Mouse (Mus musculus): ENCODE data around the gene Best1. TPM values are rescaled to one million over a fixed set of nuclear protein-coding genes. Genes with fewer than 3 reads are reported as not detected.

Best1 gene
- total RNA-seq, 2 experiments from 2014 or later = 1.2 to 1.5 TPM

DNA sequence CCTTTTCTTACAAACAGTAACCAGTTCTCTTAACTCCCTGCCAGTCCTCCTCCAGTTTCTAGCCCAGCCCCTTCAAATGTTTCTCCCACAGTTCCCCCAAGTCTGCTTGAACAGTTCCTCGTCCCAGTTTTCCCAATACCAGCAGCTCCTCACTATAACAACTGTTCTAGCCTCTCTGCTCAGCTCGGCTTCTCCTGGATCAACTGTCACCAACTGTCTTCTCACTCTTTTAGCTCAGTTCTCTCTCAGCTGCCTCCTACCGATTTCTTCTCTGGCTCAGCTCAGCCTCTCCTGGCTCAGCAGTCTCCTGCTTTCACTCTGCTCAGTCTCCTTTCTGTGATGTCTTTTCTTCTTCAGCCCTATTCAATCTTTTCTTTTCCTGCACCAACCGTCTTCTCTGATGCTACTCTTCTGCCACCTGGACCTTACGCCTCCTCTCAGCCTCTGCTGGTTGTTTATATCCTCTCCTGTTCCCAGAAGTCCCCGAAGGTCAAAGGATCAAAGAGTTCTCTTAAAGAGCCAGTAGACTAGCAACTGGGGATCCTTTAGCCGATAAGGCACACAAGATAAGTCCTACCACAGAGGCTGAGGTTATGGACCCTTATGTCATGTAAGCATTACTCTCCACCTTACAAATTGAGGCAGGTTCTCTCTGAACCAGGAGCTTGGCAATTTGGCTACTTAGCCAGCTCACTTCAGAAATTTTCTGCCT lies 37.1 kb downstream of the Best1 start:
- peak overlapping the region; percentile 80 for H3K27ac ChIP-seq
- TF ChIP-seq CTCF (conservative IDR thresholded peaks at IDR 0.05) = no peak
- H3K4me3 ChIP-seq = peak overlapping the region; percentile 17; the same call in 1 of the 2 replicates

DNA sequence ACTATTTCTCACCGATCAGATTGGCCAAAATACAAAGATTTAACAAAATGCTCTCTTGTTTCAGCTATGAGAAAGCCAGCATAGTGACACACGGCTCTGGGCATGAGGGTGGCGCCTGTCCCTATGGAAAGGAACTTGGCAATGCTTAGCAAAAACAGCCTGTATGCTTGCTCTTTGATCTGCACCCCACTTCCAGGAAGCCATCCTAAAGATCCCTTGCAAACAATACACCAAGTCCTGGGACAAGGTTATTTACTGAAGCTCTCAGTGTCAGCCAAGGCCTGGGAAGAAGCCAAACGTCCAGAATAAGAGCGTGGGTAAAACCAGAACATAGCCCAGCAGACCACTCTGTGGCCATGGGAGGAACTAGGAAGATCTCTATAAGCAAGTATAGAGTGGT lies 40.7 kb downstream of the Best1 start:
- Histone ChIP-seq H3K4me3 (no peak overlapping the region), H3K27ac (peak overlapping the region; percentile 14; the same call in 1 of the 2 replicates)
- no peak for DNase-seq (ENCODE audit: low spot score in 2 of 2)
- TF ChIP-seq CTCF (conservative IDR thresholded peaks at IDR 0.05) = no peak

More for the DNA sequence above, 37.1 kb downstream of the Best1 start:
- no peak for DNase-seq (ENCODE audit: low spot score in 2 of 2)

DNA sequence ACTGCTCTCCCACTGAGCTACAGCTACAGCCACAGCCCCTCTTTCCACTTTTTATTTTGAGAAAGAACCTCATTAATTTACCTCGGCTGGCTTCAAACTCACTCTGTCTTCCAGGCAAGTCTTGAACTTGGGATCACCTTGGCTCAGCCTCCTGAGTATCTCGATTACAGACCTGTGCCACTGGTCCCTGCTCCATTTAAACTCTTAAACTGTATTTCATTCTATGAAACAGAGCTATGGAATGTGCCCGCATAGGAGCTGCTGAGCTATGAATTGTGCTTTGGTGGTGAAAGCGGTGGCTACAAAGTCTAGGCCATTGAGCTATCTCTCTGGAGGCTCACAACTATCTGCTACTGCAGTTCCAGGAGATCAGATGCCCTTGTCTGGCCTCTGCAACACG lies 43.5 kb downstream of the Best1 start:
- TF ChIP-seq CTCF (conservative IDR thresholded peaks at IDR 0.05) = no peak
- H3K27ac ChIP-seq = peak overlapping the region; percentile 98; the same call in 1 of the 2 replicates
- no peak overlapping the region for H3K4me3 ChIP-seq
- DNase-seq (ENCODE audit: low spot score in 2 of 2) = no peak

DNA sequence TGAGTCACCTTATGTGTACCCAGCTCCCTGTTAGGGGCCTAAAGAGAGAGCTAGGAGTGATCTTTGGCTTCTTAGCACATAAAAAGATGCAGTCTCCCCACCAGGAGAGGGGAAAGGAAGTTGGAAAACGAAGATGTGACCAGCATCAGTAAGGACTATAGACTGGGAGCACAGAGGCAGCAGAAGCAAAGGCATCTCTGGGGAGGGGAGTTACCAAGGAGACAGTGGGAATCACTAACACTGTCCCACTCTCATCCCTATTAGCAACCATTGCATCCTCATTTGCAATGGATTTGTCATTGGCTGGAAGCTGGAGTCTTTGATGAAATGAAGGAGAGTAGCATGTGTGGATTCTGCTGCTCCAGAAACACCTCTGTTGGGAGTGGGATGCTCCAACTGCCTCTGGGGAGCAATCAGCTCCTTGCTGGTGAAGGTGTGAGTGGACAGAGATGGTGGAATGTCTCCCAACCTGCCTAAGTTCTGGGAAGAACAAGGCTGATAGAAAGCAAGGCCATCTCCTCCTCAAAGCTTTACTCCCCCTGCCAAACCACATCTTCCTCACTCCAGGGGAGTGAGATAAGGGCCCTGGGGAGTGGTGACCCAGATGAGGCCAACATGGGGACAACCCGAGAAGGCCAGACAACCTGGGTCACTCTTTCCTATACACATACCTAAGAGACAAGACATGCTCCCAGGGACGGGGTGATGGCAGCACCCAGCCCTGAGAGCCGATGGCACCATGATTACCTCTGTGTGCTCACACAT lies 44.6 kb downstream of the Best1 start:
- Histone ChIP-seq H3K27ac (peak overlapping the region; percentile 98), H3K4me3 (no peak overlapping the region)
- DNase-seq (ENCODE audit: low spot score in 2 of 2) = no peak
- no peak for TF ChIP-seq CTCF (conservative IDR thresholded peaks at IDR 0.05)

DNA sequence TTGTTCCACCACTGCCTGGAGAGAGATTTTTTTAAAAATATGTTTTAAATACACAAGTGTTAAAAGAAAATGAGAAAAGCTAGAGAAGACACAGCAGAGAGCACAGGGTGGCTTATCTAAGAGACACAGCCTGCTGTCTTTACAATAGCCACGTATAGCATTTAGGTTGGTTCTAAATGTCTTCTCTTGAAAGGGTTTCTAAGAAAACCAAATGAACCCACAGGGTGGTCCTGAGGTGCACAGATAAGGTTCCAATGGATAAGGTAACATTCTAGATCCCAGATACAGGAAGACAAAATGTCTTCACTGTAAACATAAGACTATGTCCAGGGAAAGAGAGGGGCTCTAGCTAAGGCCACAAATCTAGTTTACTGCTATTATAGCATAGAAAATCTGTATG lies 46.0 kb downstream of the Best1 start:
- Histone ChIP-seq H3K27ac (peak overlapping the region; percentile 98), H3K4me3 (no peak overlapping the region)
- DNase-seq (ENCODE audit: low spot score in 2 of 2) = no peak
- TF ChIP-seq CTCF (conservative IDR thresholded peaks at IDR 0.05) = no peak

DNA sequence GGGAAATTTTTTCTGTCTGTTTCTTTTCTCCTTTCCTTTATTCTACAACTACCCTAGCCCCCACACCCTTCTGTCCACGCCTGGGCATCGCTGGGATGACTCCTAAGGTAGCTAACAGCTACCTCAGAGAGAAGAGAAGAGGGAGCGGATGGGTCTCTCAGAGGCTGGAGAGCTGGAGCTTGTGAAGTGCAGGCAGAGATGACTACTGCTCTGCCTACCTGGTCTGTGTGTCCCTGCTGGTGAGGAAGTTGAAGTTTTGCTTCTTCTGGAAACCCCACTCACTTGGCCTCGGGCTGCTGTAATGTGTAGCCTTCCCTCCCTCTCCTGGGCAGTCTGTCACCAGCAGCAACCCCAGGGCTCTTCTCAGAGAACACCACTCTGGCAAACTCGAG lies 46.6 kb downstream of the Best1 start:
- peak overlapping the region; percentile 98 for H3K27ac ChIP-seq

DNA sequence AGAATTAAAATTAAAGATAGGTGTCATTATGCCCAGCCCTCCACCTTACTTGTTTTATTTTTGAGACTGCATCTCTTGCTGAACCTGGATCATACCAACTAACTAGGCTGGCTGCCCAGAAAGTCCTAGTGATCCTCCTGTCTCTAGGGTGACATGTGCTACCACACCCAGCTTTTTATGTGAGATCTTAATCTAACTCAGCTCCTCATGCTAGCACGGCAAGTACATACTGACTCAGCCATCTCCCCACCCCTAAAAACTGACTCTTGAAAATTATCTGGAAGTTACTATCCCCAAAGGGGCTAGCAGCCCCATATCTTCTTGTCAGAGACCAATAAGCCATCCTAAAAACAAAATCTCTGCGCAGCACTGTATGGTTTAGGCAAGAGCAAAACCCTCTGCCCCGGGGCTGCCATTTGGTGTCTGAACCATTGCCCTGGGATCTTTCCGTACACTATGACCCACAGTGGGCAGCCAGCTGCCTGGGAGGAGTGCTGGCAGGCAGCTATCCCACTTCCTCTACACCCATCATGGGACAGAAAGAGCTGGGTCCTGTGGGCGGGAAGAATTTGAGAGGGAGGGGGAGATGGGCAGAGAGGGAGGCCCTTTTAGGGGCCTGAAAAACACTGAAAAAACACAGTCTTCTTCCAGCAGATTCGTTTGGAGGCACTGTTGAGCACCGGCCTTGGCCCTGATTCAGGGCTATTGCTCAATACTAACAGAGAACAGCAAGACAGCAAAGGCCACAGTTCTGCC lies 47.2 kb downstream of the Best1 start:
- TF ChIP-seq CTCF (conservative IDR thresholded peaks at IDR 0.05) = peak; percentile 34
- H3K27ac ChIP-seq = peak overlapping the region; percentile 98
- H3K4me3 ChIP-seq = peak overlapping the region; percentile 44
- DNase-seq (ENCODE audit: low spot score in 2 of 2) = peak; percentile 76 to 86

More for the DNA sequence above, 46.6 kb downstream of the Best1 start:
- peak overlapping the region; percentile 44 for H3K4me3 ChIP-seq
- no peak; the same call in 1 of the 2 replicates for TF ChIP-seq CTCF (conservative IDR thresholded peaks at IDR 0.05)
- no peak for DNase-seq (ENCODE audit: low spot score in 2 of 2)

DNA sequence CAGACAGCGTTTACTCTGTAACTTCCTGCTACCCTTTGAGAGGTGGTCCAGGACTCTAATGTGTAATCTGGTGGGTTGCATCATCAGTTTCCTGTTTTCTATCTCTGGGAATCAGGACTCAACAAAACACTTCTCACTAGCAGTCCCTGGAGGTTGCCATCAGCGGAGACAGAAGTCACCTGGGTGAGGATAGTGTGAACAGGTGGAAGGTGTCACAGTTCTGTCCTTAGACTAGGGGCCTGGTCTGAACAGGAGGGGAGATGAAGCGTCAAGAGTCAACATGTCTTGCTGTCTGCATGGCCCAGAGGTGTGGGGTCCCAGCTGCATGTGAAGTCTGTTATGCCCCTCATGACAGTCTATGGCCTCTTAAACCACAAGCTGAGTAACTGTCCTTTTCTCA lies 48.5 kb downstream of the Best1 start:
- Histone ChIP-seq H3K27ac (peak overlapping the region; percentile 57; the same call in 1 of the 2 replicates), H3K4me3 (no peak overlapping the region)
- DNase-seq (ENCODE audit: low spot score in 2 of 2) = no peak
- TF ChIP-seq CTCF (conservative IDR thresholded peaks at IDR 0.05) = no peak

DNA sequence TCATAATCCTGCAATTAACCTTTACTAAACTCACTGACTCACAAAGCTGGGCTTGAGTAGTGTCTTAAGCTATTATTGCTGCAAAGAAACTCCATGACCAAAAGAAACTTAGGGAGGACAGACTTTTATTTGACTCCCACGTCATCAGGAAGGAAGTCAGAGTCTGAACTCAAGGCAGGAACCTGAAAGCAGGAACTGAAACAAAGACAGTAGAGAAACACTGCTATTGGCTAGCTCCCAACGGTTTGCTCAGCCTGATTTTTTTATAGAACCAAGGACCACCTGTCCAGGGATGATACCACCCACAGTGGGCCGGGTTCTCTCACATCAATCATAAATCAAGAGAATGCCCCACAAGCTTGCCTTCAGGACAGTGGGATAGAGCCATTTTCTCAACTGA lies 49.0 kb downstream of the Best1 start:
- DNase-seq (ENCODE audit: low spot score in 2 of 2) = no peak
- no peak for TF ChIP-seq CTCF (conservative IDR thresholded peaks at IDR 0.05)
- Histone ChIP-seq H3K4me3 (no peak overlapping the region), H3K27ac (peak overlapping the region; percentile 57; the same call in 1 of the 2 replicates)

DNA sequence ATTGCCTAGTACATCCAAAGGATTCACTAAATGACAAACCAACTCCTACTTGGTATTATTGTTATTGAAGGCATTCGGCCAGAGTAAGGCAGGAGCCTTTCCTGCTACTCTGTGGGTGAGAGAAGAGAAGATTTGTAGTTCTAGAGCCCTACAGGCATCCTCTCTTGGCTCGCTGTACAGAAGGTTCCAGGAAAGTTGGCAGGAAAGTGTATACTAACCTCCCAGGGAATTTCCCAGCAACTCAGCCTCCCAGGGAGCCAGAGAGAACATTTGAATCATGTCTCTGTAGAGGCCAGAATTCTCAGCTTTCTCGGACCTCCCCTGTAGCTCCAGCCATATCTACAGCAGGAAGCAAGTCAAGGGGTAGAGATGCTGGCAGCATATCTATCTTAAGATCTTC lies 54.4 kb downstream of the Best1 start:
- H3K4me3 ChIP-seq = no peak overlapping the region
- H3K27ac ChIP-seq = peak overlapping the region; percentile 83
- TF ChIP-seq CTCF (conservative IDR thresholded peaks at IDR 0.05) = no peak
- peak in 1 of 2 experiments; percentile 8 for DNase-seq (ENCODE audit: low spot score in 2 of 2)

DNA sequence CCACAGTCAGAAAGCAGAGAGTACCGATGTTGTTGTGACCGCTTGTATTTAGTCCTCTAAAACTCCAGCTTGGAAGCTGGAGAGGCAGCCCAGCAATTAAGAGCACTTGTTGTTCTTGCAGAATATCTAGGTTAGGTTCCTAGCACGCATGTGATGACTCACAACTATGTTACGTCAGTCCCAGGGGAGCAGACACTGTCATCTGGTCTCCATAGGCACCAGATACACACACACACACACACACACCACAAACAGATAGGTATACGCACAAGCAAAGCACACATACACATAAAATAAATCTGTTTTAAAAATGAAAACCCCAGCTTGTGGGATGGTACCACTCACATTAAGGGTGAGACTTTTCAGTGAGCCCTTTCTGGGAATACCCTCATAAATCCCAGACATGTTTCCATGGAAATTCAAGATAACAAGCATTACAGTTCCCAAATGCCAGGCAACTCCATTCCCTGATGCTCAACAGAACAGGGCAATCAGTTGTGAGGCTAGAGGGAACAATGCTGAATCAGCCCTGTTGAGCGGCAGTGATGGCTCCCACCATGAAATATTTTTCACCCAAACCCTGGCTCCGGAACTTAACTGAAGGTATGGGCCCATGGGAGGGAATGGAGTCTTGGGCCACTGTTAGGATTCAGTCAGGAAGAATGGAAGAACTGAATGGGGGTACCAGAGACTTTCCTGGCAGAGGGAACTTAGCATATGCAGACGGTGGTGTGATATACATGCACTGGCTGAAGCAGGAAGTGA lies 55.5 kb downstream of the Best1 start:
- no peak overlapping the region for H3K4me3 ChIP-seq
- peak overlapping the region; percentile 83 for H3K27ac ChIP-seq
- no peak for DNase-seq (ENCODE audit: low spot score in 2 of 2)
- TF ChIP-seq CTCF (conservative IDR thresholded peaks at IDR 0.05) = no peak

All from layer of hippocampus, adult 2 months (tissue).